Mouse (Mus musculus) urinary bladder, adult 2 months (tissue): Measurements from ENCODE around the gene Mfsd9. TPM values are rescaled to one million over a fixed set of nuclear protein-coding genes. Genes with fewer than 3 reads are reported as not detected.
"Not testable (repeated sequence)": the region's sequence is repeated elsewhere in the genome, so short reads cannot be mapped to it uniquely, and the experiment has no call there.

Experiments used
- DNase-seq: peaks from one replicate; pipeline ENCODE4 v3.0.0; 2022; ENCODE audit warnings: low spot score
- polyA plus RNA-seq: library from polyadenylated mRNA; depleted of rRNA; stranded (reverse); fragments of >200 nt; gene quantifications from 2 replicates; pipeline ENCODE4 v1.2.3, GENCODE M21; 2012

The Mfsd9 gene
- polyA plus RNA-seq, 1 experiment = 2.8 TPM

GRCm38 (mm10) chr1:40783450-40783849 lies 7.0 kb downstream of the Mfsd9 start:
- DNase-seq = no peak

GRCm38 (mm10) chr1:40776763-40777162 lies 13.7 kb downstream of the Mfsd9 start:
- no peak for DNase-seq

GRCm38 (mm10) chr1:40776102-40776501 lies 14.4 kb downstream of the Mfsd9 start:
- no peak for DNase-seq

- DNase-seq = no peak
Observed at GRCm38 (mm10) chr1:40774040-40774439, 16.4 kb downstream of the Mfsd9 start.

GRCm38 (mm10) chr1:40773234-40773633 lies 17.3 kb downstream of the Mfsd9 start:
- DNase-seq = no peak

- DNase-seq = no peak
Observed at GRCm38 (mm10) chr1:40771196-40771970, 19.1 kb downstream of the Mfsd9 start.

- no peak for DNase-seq
Observed at GRCm38 (mm10) chr1:40769331-40769894, 21.1 kb downstream of the Mfsd9 start.

- no peak for DNase-seq
Observed at GRCm38 (mm10) chr1:40768606-40769005, 21.9 kb downstream of the Mfsd9 start.

GRCm38 (mm10) chr1:40767588-40767987 lies 22.9 kb downstream of the Mfsd9 start:
- no peak for DNase-seq

- no peak for DNase-seq
Observed at GRCm38 (mm10) chr1:40765521-40765920, 25.0 kb downstream of the Mfsd9 start.

- DNase-seq = no peak
Observed at GRCm38 (mm10) chr1:40764701-40765275, 25.7 kb downstream of the Mfsd9 start.

GRCm38 (mm10) chr1:40764042-40764441 lies 26.4 kb downstream of the Mfsd9 start:
- no peak for DNase-seq

GRCm38 (mm10) chr1:40759751-40760445 lies 30.6 kb downstream of the Mfsd9 start:
- DNase-seq = no peak

- DNase-seq = no peak
Observed at GRCm38 (mm10) chr1:40746089-40746488, 44.4 kb downstream of the Mfsd9 start.

GRCm38 (mm10) chr1:40740739-40741138 lies 49.7 kb downstream of the Mfsd9 start:
- no peak for DNase-seq

GRCm38 (mm10) chr1:40738246-40738645 lies 52.2 kb downstream of the Mfsd9 start:
- not testable (repeated sequence) for DNase-seq

GRCm38 (mm10) chr1:40737671-40738070 lies 52.8 kb downstream of the Mfsd9 start:
- no peak for DNase-seq

- no peak for DNase-seq
Observed at GRCm38 (mm10) chr1:40728636-40729035, 61.9 kb downstream of the Mfsd9 start.

GRCm38 (mm10) chr1:40727404-40727803 lies 63.1 kb downstream of the Mfsd9 start:
- DNase-seq = no peak

- DNase-seq = no peak
Observed at GRCm38 (mm10) chr1:40726051-40726450, 64.4 kb downstream of the Mfsd9 start.
